Mouse (Mus musculus) layer of hippocampus, postnatal 25 days (tissue): ENCODE results near the gene Trim28. TPM values are rescaled to one million over a fixed set of nuclear protein-coding genes. Genes with fewer than 3 reads are reported as not detected.
"Not testable (repeated sequence)": the region's sequence is repeated elsewhere in the genome, so short reads cannot be mapped to it uniquely, and the experiment has no call there.

ENCODE experiments used
- DNase-seq, 2 experiments: peaks; one replicate each; pipeline ENCODE4 v3.0.0; 2022; ENCODE audit warnings: mixed read lengths in 2 of 2, low spot score in 1 of 2; ENCODE audit errors: extremely low spot score in 1 of 2
- total RNA-seq, 2 experiments: library from RNA; stranded (reverse); gene quantifications; 2 replicates each; pipeline ENCODE4 v1.2.3; 2021

Trim28 gene
- total RNA-seq, 2 experiments from 2014 or later, result 236 to 250 TPM

- peak; percentile 84 to 97 for DNase-seq
Measured at GRCm38 (mm10) chr7:13054287-13055010, 55.5 kb downstream of the Trim28 start, which contains the start of gene Mzf1. Gene Mzf1 (minus strand): TSS chr7:13054764.

- DNase-seq, result no peak
Measured at GRCm38 (mm10) chr7:13056913-13057700, 58.2 kb downstream of the Trim28 start.

- DNase-seq, result no peak
Measured at GRCm38 (mm10) chr7:13059536-13059935, 60.6 kb downstream of the Trim28 start.

- DNase-seq, result not testable (repeated sequence)
Measured at GRCm38 (mm10) chr7:13063399-13063798, 64.5 kb downstream of the Trim28 start.

GRCm38 (mm10) chr7:13072293-13072692 is 73.4 kb downstream of the Trim28 start:
- no peak for DNase-seq

Other genes starting within 250 kb of the Trim28 start
- gene Zscan18, start 195.5 kb upstream of the Trim28 start, total RNA-seq, result 10 to 100 TPM; 17.9 to 18.9 TPM
- gene Zfp329, start 180.3 kb upstream of the Trim28 start, total RNA-seq, result 10 to 100 TPM; 22.0 to 26.4 TPM
- 10 to 100 TPM; 13.0 to 13.4 TPM for gene Zfp110, start 164.4 kb upstream of the Trim28 start, total RNA-seq
- gene Zfp128, start 117.9 kb upstream of the Trim28 start, total RNA-seq, result 1 to 10 TPM; 6.8 to 9.0 TPM
- gene Zscan22, start 101.3 kb upstream of the Trim28 start, total RNA-seq, result 10 to 100 TPM; 14.4 to 15.1 TPM
- 100 to 1,000 TPM; 379 to 453 TPM for gene Rps5, start 76.8 kb upstream of the Trim28 start, total RNA-seq
- 1 to 10 TPM in 1 of 2 experiments, under 1 TPM in 1; 0.91 to 1.3 TPM for gene Rnf225, start 71.7 kb upstream of the Trim28 start, total RNA-seq
- gene Zfp324, start 33.3 kb upstream of the Trim28 start, total RNA-seq, result 10 to 100 TPM; 10.2 to 12.1 TPM
- gene Zfp446, start 21.3 kb upstream of the Trim28 start, total RNA-seq, result 1 to 10 TPM; 8.1 to 9.1 TPM
- gene Slc27a5, start 922 bp upstream of the Trim28 start, total RNA-seq, result under 1 TPM; 0.22 to 0.47 TPM
- gene Zbtb45, start 10.9 kb downstream of the Trim28 start, total RNA-seq, result 10 to 100 TPM; 34.4 to 35.3 TPM
- gene Chmp2a, start 35.7 kb downstream of the Trim28 start, total RNA-seq, result 100 to 1,000 TPM; 128 to 149 TPM
- 100 to 1,000 TPM; 197 to 209 TPM for gene Ube2m, start 39.2 kb downstream of the Trim28 start, total RNA-seq
- gene Mzf1, start 55.6 kb downstream of the Trim28 start, total RNA-seq, result 10 to 100 TPM; 12.8 to 18.0 TPM
- gene Vmn1r85, start 96.1 kb downstream of the Trim28 start, total RNA-seq, result not detected
- gene Vmn1r86, start 120.8 kb downstream of the Trim28 start, total RNA-seq, result not detected
- gene Vmn1r87, start 141.0 kb downstream of the Trim28 start, total RNA-seq, result not detected
- under 1 TPM; 0.14 to 0.15 TPM for gene Vmn1r88, start 160.5 kb downstream of the Trim28 start, total RNA-seq
- not detected for gene Vmn1r89, start 213.9 kb downstream of the Trim28 start, total RNA-seq